Mouse (Mus musculus) testis, adult 2 months (tissue): ENCODE results near the gene Unk. TPM values are rescaled to one million over a fixed set of nuclear protein-coding genes. Genes with fewer than 3 reads are reported as not detected.

Experiments used
- H3K27ac ChIP-seq: fragments of 200-500 bp; 2 replicates; pipeline ENCODE4 v1.5.1; 2012; ENCODE audit warnings: low read depth, low read length; ENCODE audit not compliant: control insufficient read depth, insufficient read depth
- H3K27me3 ChIP-seq: fragments of 200-500 bp; 2 replicates; pipeline ENCODE4 v1.6.1; 2012; ENCODE audit warnings: mild to moderate bottlenecking, low read length, moderate library complexity; ENCODE audit not compliant: control insufficient read depth, insufficient read depth
- H3K36me3 ChIP-seq: fragments of 200-500 bp; 2 replicates; pipeline ENCODE4 v1.6.1; 2012; ENCODE audit warnings: mild to moderate bottlenecking, low read length; ENCODE audit not compliant: control insufficient read depth, insufficient read depth
- H3K4me1 ChIP-seq: fragments of 200-500 bp; 2 replicates; pipeline ENCODE4 v1.6.1; 2012; ENCODE audit warnings: low read length; ENCODE audit not compliant: control insufficient read depth, insufficient read depth
- H3K4me3 ChIP-seq: fragments of 200-500 bp; 2 replicates; pipeline ENCODE4 v1.5.1; 2012; ENCODE audit warnings: low read depth, mild to moderate bottlenecking, low read length, moderate library complexity, mixed read lengths; ENCODE audit not compliant: control insufficient read depth
- CTCF ChIP-seq: fragments of 200-500 bp; IDR thresholded peaks from 2 replicates; pipeline ENCODE4 v1.5.1; 2012; ENCODE audit warnings: low read depth, mild to moderate bottlenecking, inconsistent platforms, low read length, moderate library complexity; ENCODE audit not compliant: control insufficient read depth, insufficient read depth, insufficient replicate concordance
- POLR2A ChIP-seq: fragments of 200-500 bp; IDR thresholded peaks from 2 replicates; pipeline ENCODE4 v1.6.1; 2012; ENCODE audit warnings: low read depth, mild to moderate bottlenecking, inconsistent platforms, low read length, moderate library complexity; ENCODE audit not compliant: control insufficient read depth
- polyA plus RNA-seq: library from polyadenylated mRNA; depleted of rRNA; stranded (reverse); fragments of >200 nt; gene quantifications from 2 replicates; pipeline ENCODE4 v1.2.3, GENCODE M21; 2012; rRNA removed

Unk gene
- 21.3 and 21.5 TPM in 2 replicates for polyA plus RNA-seq

GRCm38 (mm10) chr11:116030088-116030897 lies at the start of gene Unk:
TSS of gene Unk (plus strand) at chr11:116030322.
- peaks cover 7% of the 10 kb centered on the region for H3K4me1 ChIP-seq
- TF ChIP-seq POLR2A (peak; percentile 97), CTCF (no peak)
- H3K27ac ChIP-seq, result peak within 1 kb of the TSS; percentile 99
- no peaks in the 10 kb centered on the region for H3K27me3 ChIP-seq
- H3K36me3 ChIP-seq, result no peaks in the 10 kb centered on the region
- H3K4me3 ChIP-seq, result peak within 1 kb of the TSS; percentile 90

- Histone ChIP-seq H3K27me3 (no peaks in the 10 kb centered on the region), H3K27ac (no peak overlapping the region), H3K4me1 (no peaks in the 10 kb centered on the region), H3K36me3 (no peaks in the 10 kb centered on the region), H3K4me3 (no peak overlapping the region)
- no peak for TF ChIP-seq CTCF
- no peak for TF ChIP-seq POLR2A
Measured at GRCm38 (mm10) chr11:115982472-115982871, 47.6 kb upstream of the Unk start.

- H3K27me3 ChIP-seq, result no peaks in the 10 kb centered on the region
- H3K4me1 ChIP-seq, result peaks cover 1% of the 10 kb centered on the region; the same call in 1 of the 2 replicates
- H3K27ac ChIP-seq, result no peak overlapping the region
- no peak overlapping the region for H3K4me3 ChIP-seq
- no peaks in the 10 kb centered on the region for H3K36me3 ChIP-seq
- TF ChIP-seq POLR2A (no peak), CTCF (no peak)
Measured at GRCm38 (mm10) chr11:115983291-115983690, 46.8 kb upstream of the Unk start.

GRCm38 (mm10) chr11:115989686-115990085 lies 40.4 kb upstream of the Unk start:
- Histone ChIP-seq H3K4me1 (peaks cover 10% of the 10 kb centered on the region; the same call in 1 of the 2 replicates), H3K36me3 (no peaks in the 10 kb centered on the region), H3K4me3 (no peak overlapping the region), H3K27me3 (no peaks in the 10 kb centered on the region), H3K27ac (no peak overlapping the region)
- no peak for TF ChIP-seq CTCF
- TF ChIP-seq POLR2A, result no peak

GRCm38 (mm10) chr11:115992098-115992497 lies 38.0 kb upstream of the Unk start:
- Histone ChIP-seq H3K4me3 (no peak overlapping the region), H3K27me3 (no peaks in the 10 kb centered on the region), H3K4me1 (peaks cover 10% of the 10 kb centered on the region; the same call in 1 of the 2 replicates), H3K36me3 (no peaks in the 10 kb centered on the region), H3K27ac (no peak overlapping the region)
- no peak for TF ChIP-seq POLR2A
- TF ChIP-seq CTCF, result no peak

GRCm38 (mm10) chr11:115995256-115995655 lies 34.9 kb upstream of the Unk start:
- H3K4me3 ChIP-seq, result no peak overlapping the region
- H3K27me3 ChIP-seq, result no peaks in the 10 kb centered on the region
- no peak overlapping the region for H3K27ac ChIP-seq
- H3K4me1 ChIP-seq, result 0 out of 2 replicates have a peak, but pooled peaks cover 2% of the 10 kb centered on the region
- H3K36me3 ChIP-seq, result no peaks in the 10 kb centered on the region
- no peak for TF ChIP-seq CTCF

GRCm38 (mm10) chr11:115997047-115997446 lies 33.1 kb upstream of the Unk start:
- H3K27ac ChIP-seq, result no peak overlapping the region
- H3K4me1 ChIP-seq, result 0 out of 2 replicates have a peak, but pooled peaks cover 2% of the 10 kb centered on the region
- TF ChIP-seq POLR2A (no peak), CTCF (no peak)
- H3K27me3 ChIP-seq, result no peaks in the 10 kb centered on the region
- H3K36me3 ChIP-seq, result no peaks in the 10 kb centered on the region
- no peak overlapping the region for H3K4me3 ChIP-seq
